Mouse (Mus musculus) stomach, postnatal 0 days (tissue): ENCODE measurements around the gene St14.

Source experiments
- CTCF ChIP-seq: IDR thresholded peaks from 2 replicates; pipeline ENCODE4 v1.5.1; 2016; ENCODE audit warnings: antibody characterized with exemption, low read depth, mild to moderate bottlenecking, moderate library complexity
- EP300 ChIP-seq: optimal IDR thresholded peaks from 2 replicates; pipeline ENCODE3; 2016; ENCODE audit warnings: antibody characterized with exemption

GRCm38 (mm10) chr9:31088883-31089282, 42.8 kb downstream of the St14 start:
- TF ChIP-seq CTCF: no peak
- no peak for TF ChIP-seq EP300
